Mouse (Mus musculus) midbrain, embryonic 15.5 days (tissue): ENCODE results near the gene Ripor1. TPM values are rescaled to one million over a fixed set of nuclear protein-coding genes. Genes with fewer than 3 reads are reported as not detected.
A peak's percentile ranks its signal among the peaks of the same experiment; 100 is the strongest.

Experiments
- ATAC-seq: fragments of 200-750 bp; cut with Nextera tagmentation; replicated peaks from 2 replicates; pipeline ENCODE4 v1.8.0; 2017; ENCODE audit warnings: moderate TSS enrichment
- H3K27ac ChIP-seq: fragments of 300-500 bp; sonication (generic); 2 replicates; pipeline ENCODE4 v1.5.1; 2015; ENCODE audit warnings: mild to moderate bottlenecking, inconsistent platforms
- H3K27me3 ChIP-seq: fragments of 300-500 bp; sonication (generic); replicated peaks from 2 replicates; pipeline ENCODE4 v1.6.1; 2015; ENCODE audit warnings: inconsistent platforms
- H3K36me3 ChIP-seq: fragments of 300-500 bp; sonication (generic); replicated peaks from 2 replicates; pipeline ENCODE4 v1.6.1; 2015; ENCODE audit warnings: inconsistent platforms
- H3K4me1 ChIP-seq: fragments of 300-500 bp; sonication (generic); 2 replicates; pipeline ENCODE4 v1.6.1; 2015; ENCODE audit warnings: inconsistent platforms
- H3K4me2 ChIP-seq: fragments of 300-500 bp; sonication (generic); 2 replicates; pipeline ENCODE4 v1.6.1; 2015; ENCODE audit warnings: inconsistent platforms, mild to moderate bottlenecking, moderate library complexity
- H3K4me3 ChIP-seq: fragments of 300-500 bp; sonication (generic); 2 replicates; pipeline ENCODE4 v1.5.1; 2015; ENCODE audit warnings: mild to moderate bottlenecking, inconsistent platforms
- H3K9ac ChIP-seq: fragments of 300-500 bp; sonication (generic); 2 replicates; pipeline ENCODE4 v1.6.1; 2015; ENCODE audit warnings: mild to moderate bottlenecking, inconsistent platforms
- H3K9me3 ChIP-seq: fragments of 300-500 bp; sonication (generic); 2 replicates; pipeline ENCODE4 v1.6.1; 2016; ENCODE audit warnings: inconsistent platforms
- WGBS: fragments of 180-500 bp; shearing (Covaris S2); methylation state at CpG from one replicate; pipeline ENCODE4 v1.1.7; 2015; ENCODE audit warnings: mixed read lengths; 5-methylcytosine and 5-hydroxymethylcytosine counted together
- polyA plus RNA-seq: library from polyadenylated mRNA; unstranded; fragments of >200 nt; fragmentation: Nextera tagmentation; extraction: Ambion mirVana; gene quantifications from 2 replicates; pipeline ENCODE4 v1.2.1, GENCODE M21; 2015

Gene Ripor1
- polyA plus RNA-seq, 1 experiment from 2014 or later = 36.5 TPM

DNA sequence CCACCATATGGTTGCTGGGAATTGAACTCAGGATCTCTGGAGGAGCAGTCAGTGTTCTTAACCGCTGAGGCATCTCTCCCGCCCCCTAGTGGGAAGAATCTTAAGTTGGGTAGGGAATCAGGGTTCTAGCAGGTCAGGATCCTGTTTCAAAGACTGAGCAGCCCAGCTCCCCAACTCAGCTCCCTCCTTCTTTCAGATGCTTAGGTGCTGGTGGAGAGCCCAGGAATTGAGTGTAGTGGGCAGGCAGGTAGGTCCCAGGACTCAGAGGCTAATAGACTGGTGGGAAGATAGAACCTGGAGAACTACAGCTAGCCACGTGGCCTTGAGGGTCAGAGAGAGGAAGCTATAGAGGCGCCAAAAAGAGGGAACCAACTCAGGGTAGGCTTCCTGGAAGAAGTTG lies 2.6 kb downstream of the Ripor1 start:
- peaks cover 12% of the 10 kb centered on the region for H3K27me3 ChIP-seq
- H3K4me2 ChIP-seq = peak overlapping the region; percentile 95
- H3K4me1 ChIP-seq = peaks cover 34% of the 10 kb centered on the region
- no peaks in the 10 kb centered on the region for H3K36me3 ChIP-seq
- WGBS = 30% methylated on average over 4 of the region's 4 CpGs
- no peak overlapping the region for H3K9ac ChIP-seq
- H3K27ac ChIP-seq = no peak overlapping the region
- ATAC-seq = no peak
- H3K4me3 ChIP-seq = no peak overlapping the region
- no peaks in the 10 kb centered on the region for H3K9me3 ChIP-seq

DNA sequence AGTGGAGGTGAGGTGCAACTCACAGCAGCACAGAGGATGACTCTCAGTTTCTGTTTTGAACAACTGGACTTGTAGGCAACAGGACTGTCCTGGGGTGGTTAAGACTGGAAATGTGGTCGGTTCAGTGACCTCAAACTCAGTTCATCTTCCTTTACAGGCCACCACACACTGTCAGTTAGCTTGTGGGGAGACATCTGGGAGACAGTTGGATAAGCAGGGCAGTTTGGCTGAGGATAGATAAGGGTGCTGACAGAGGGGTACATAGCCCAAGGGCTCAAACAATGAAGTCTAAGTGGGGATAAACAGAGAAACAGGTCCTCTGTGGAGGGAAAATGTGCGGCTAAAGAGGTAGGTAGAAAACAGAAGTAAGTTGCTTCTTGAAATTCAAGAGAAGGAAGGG lies 4.3 kb downstream of the Ripor1 start:
- Histone ChIP-seq H3K9ac (no peak overlapping the region), H3K4me1 (peaks cover 44% of the 10 kb centered on the region), H3K9me3 (no peaks in the 10 kb centered on the region), H3K36me3 (no peaks in the 10 kb centered on the region), H3K27ac (no peak overlapping the region), H3K27me3 (peaks cover 15% of the 10 kb centered on the region), H3K4me3 (no peak overlapping the region), H3K4me2 (no peak overlapping the region)
- no peak for ATAC-seq
- WGBS = 77% methylated on average over 2 of the region's 2 CpGs

DNA sequence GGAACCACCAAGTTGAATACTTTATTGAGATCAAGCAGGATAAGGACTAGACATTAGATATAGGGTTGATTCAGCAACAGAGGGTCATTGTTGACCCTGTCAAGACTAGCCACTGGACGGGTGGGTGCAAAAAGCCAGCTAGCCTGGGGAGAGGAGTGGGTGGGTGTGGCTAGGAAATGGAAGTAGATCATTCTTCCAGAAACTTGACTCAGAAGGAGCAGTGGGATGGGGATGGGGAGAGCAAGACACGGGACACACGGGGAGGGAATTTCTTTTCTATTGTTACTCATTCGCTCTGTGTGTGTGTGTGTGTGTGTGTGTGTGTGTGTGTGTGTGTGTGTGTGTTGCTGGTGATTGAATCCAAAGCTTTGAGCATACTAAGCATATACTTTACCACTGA lies 4.7 kb downstream of the Ripor1 start:
- Histone ChIP-seq H3K4me1 (peaks cover 43% of the 10 kb centered on the region), H3K27ac (no peak overlapping the region), H3K27me3 (peaks cover 15% of the 10 kb centered on the region), H3K36me3 (no peaks in the 10 kb centered on the region), H3K9ac (no peak overlapping the region), H3K9me3 (no peaks in the 10 kb centered on the region), H3K4me3 (no peak overlapping the region), H3K4me2 (no peak overlapping the region)
- 75% methylated on average over 4 of the region's 4 CpGs for WGBS
- ATAC-seq = no peak

DNA sequence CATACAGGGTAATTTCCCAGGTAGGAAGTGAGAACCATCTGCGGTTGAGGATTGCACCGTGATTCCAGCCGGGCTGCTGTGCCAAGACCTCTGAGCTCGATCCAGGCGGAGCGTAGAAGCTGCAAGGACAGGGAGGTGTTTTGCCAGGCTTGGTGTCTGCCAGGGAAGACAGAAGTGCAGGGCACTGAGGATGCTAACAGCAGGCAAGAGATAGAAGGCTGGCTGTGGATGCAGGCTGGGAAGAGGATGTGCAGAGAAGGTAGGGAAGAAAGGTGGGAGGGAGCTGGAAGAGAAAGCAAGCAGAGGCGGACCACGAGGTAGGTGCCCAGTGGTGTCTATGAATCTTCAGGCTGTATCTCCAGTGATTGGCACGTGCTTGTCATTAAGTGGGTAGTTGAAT lies 6.8 kb downstream of the Ripor1 start:
- ATAC-seq = no peak
- Histone ChIP-seq H3K9ac (no peak overlapping the region), H3K27me3 (peaks cover 15% of the 10 kb centered on the region), H3K4me1 (peaks cover 33% of the 10 kb centered on the region), H3K36me3 (peaks cover 8% of the 10 kb centered on the region; the same call in 1 of the 2 replicates), H3K4me2 (no peak overlapping the region), H3K9me3 (no peaks in the 10 kb centered on the region), H3K27ac (no peak overlapping the region), H3K4me3 (no peak overlapping the region)
- WGBS = 91% methylated on average over 9 of the region's 9 CpGs

DNA sequence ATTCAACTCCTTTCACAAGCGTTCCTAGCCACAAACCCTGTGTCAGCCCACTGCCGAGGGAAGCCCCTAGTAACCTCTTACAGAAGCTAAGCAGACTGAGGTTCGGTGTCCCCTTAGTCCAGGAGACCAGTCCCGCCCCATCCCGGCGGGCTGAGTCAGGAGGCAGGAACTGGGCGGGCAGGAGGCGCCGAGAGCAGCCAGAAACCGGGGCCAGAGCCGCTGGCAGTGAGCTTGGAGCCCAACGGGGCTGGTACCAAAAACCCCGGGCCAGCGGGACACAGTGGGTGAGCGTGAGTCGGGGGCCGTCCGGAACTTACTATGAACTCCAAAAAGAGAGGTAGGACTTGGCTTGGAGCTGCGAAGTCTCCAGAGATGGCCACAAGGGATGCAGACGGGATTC lies 8.0 kb downstream of the Ripor1 start:
- 8% methylated on average over 20 of the region's 20 CpGs for WGBS
- H3K4me2 ChIP-seq = peak overlapping the region; percentile 88
- no peak for ATAC-seq

DNA sequence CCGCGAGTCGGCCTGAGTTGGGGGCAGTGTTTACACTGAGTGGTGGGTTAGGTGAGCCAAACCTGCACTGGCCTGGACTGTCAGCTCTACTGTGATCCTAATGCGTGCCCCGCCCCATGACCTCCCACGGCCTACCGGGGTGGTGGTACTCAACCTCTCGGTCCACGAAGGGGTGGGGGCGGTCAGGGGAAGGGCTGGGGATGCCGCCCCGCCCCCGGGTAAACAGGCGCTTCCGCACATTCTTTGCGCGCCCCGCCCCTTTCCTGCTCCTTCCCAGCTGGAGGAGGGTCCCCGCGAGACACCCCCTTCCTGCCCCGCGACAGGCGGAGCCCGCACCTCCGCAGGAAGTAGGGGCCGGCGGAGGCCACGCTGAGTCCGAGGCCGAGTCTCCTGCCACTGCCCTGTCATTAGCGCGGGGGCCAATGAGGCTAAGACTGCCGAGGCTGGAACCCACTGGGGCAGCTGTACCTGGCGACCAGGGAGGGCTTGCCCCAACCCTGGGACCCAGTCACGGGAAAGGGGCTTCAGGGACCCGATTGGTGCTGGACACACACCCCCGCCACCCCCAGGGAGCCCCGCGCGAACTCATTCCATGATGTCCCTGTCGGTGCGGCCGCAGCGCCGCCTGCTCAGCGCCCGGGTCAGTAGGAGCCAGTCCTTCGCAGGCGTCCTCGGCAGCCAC lies 8.9 kb downstream of the Ripor1 start:
- Histone ChIP-seq H3K4me1 (peaks cover 16% of the 10 kb centered on the region), H3K27me3 (peaks cover 15% of the 10 kb centered on the region), H3K36me3 (peaks cover 27% of the 10 kb centered on the region), H3K4me2 (peak overlapping the region; percentile 88), H3K9ac (peak overlapping the region; percentile 28), H3K4me3 (peak overlapping the region; percentile 37), H3K9me3 (no peaks in the 10 kb centered on the region), H3K27ac (no peak overlapping the region)
- 3% methylated on average over 41 of the region's 50 CpGs for WGBS
- peak; percentile 37 for ATAC-seq

More for the DNA sequence above, 8.0 kb downstream of the Ripor1 start:
- Histone ChIP-seq H3K27ac (no peak overlapping the region), H3K4me1 (peaks cover 23% of the 10 kb centered on the region), H3K9me3 (no peaks in the 10 kb centered on the region), H3K9ac (no peak overlapping the region), H3K4me3 (peak overlapping the region; percentile 15; the same call in 1 of the 2 replicates), H3K27me3 (peaks cover 15% of the 10 kb centered on the region), H3K36me3 (peaks cover 19% of the 10 kb centered on the region; the same call in 1 of the 2 replicates)

DNA sequence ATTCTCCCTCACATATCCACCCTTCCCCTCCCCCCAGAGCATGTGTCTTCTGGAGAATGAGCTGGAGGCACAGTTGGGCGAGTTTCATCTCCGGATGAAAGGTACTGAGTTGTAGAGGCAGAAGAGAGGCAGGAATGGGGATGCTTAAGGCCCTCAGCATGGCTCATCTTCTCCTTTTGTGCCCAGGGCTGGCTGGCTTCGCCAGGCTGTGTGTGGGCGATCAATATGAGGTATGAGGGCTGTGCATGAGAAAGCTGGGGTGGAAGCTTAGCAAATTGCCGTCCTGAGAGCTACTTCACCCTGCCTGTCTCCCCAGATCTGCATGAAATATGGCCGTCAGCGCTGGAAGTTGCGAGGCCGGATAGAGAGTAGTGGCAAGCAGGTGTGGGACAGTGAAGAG lies 10.9 kb downstream of the Ripor1 start:
- Histone ChIP-seq H3K9me3 (no peaks in the 10 kb centered on the region), H3K9ac (no peak overlapping the region), H3K27me3 (peaks cover 11% of the 10 kb centered on the region), H3K4me3 (no peak overlapping the region), H3K36me3 (peaks cover 42% of the 10 kb centered on the region), H3K4me1 (peaks cover 16% of the 10 kb centered on the region), H3K27ac (no peak overlapping the region), H3K4me2 (no peak overlapping the region)
- no peak for ATAC-seq
- WGBS = 90% methylated on average over 9 of the region's 9 CpGs

DNA sequence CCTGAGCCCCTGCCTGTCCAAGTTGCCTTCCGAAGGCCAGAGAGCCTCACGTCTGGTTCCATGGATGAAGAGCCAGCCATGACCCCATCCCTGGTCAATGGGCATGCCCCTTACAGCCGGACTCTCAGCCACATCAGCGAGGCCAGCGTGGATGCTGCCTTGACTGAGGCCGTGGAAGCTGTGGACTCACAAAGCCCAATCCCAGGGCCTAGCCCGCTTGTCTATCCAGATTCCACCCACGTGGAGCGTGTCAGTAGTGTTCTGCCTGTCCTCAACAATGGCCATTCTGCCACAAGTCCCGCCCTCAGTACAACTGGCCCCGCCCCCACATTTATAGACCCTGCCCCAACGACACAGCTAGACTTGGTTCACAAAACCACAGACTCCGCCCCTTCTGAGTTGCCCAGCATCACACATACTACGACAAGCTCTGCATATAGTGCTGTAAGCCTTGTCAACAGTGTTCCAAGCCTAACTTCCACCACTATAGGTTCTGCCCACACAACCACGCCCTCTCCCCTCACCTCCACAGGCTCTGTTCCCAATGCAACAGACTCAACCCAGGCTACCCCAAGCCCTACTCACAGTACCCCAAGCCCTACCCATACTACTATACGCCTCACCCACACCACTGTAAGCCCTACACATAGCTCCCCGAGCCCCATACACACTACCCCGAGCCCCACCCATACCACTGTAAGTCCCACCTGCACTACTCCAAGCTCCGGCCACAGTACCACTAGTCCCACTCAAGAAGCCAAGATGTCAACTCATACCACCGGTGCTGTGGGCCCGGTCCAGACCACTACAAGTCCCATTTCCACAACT lies 12.6 kb downstream of the Ripor1 start:
- H3K9me3 ChIP-seq = no peaks in the 10 kb centered on the region

DNA sequence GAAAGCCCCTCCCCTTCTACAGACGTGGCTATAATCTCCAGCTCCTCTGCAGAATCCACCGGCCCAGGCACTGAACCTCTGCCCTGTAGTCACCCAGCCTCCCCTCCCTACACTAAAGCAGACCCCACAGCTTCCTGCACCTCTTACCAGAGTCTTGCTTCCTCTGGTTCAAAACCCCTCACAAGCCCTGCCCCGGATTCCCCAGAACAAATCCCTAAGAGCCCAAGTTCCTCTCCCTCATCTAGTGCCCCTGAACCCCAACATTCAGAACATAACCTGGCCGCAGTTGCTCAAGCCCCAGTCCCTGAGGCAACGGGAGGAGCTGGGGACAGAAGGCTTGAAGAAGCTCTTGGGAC lies 13.2 kb downstream of the Ripor1 start:
- H3K4me3 ChIP-seq = no peak overlapping the region
- no peak for ATAC-seq
- no peak overlapping the region for H3K9ac ChIP-seq
- peaks cover 26% of the 10 kb centered on the region for H3K4me1 ChIP-seq
- H3K27ac ChIP-seq = no peak overlapping the region
- H3K27me3 ChIP-seq = no peaks in the 10 kb centered on the region; the same call in 1 of the 2 replicates
- H3K9me3 ChIP-seq = no peaks in the 10 kb centered on the region
- WGBS = 92% methylated on average over 5 of the region's 5 CpGs
- H3K36me3 ChIP-seq = peaks cover 54% of the 10 kb centered on the region
- no peak overlapping the region for H3K4me2 ChIP-seq

More for the DNA sequence above, 12.6 kb downstream of the Ripor1 start:
- 91% methylated on average over 21 of the region's 21 CpGs for WGBS
- Histone ChIP-seq H3K4me2 (no peak overlapping the region), H3K27me3 (peaks cover 3% of the 10 kb centered on the region), H3K4me1 (peaks cover 29% of the 10 kb centered on the region), H3K9ac (no peak overlapping the region), H3K27ac (no peak overlapping the region), H3K4me3 (no peak overlapping the region), H3K36me3 (peaks cover 54% of the 10 kb centered on the region)
- no peak for ATAC-seq

DNA sequence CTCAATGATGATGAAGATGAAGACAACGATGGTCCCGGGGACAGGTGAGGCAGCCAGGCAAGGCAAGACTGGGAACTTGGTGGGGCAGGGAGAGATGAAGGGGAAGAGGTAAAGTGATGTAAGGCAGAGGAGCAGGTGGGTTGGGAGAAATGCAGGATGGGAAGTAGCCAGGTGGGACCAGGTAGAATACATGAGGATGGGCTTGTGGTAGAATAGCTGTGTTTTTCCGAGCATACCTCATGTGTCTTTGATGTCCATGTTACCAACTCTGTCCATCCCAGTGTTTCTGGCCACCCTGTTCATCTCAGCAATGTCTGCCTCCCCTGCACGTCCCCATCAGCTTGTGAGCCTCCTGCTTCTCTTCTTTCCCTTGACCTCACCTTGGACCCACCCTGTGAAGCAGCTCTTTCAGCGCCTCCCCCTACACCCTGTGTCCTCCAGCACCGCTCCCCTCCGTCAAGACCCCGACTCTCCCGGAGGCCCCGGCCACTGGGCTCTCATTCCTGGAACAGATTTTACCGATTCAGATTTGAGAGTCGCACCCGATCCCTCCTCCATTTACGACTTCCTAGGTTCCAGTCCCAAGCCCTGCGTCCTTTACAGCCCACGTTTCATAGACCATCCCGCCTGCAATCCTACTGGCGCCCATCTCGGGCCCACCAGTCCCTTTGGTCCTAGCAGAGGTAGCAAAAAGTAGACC lies 14.0 kb downstream of the Ripor1 start:
- Histone ChIP-seq H3K27ac (no peak overlapping the region), H3K4me1 (peaks cover 20% of the 10 kb centered on the region), H3K4me3 (no peak overlapping the region), H3K4me2 (no peak overlapping the region), H3K9ac (no peak overlapping the region), H3K9me3 (no peaks in the 10 kb centered on the region), H3K36me3 (peaks cover 54% of the 10 kb centered on the region), H3K27me3 (no peaks in the 10 kb centered on the region; the same call in 1 of the 2 replicates)
- 95% methylated on average over 19 of the region's 19 CpGs for WGBS
- no peak for ATAC-seq

DNA sequence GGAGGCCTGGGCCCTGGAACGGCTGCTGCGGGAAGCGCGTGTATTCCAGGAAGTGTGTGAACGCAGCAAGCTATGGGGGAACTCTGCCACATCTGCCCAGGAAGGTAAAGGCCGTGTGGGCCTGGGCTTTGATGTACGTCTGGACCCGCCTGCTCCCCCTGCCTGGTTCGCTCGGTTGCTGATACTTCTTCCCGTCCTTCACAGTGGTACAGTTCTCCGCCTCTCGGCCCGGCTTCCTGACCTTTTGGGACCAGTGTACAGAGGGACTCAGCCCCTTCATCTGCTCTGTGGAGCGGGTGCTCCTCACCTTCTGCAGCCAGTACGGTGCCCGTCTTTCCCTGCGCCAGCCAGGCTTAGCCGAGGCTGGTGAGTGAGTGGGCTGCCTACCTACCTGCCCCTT lies 15.2 kb downstream of the Ripor1 start:
- no peak for ATAC-seq
- H3K9me3 ChIP-seq = no peaks in the 10 kb centered on the region
- no peak overlapping the region for H3K27ac ChIP-seq
- 87% methylated on average over 19 of the region's 19 CpGs for WGBS
- no peak overlapping the region for H3K4me2 ChIP-seq
- H3K9ac ChIP-seq = no peak overlapping the region
- H3K4me1 ChIP-seq = peaks cover 14% of the 10 kb centered on the region
- H3K4me3 ChIP-seq = no peak overlapping the region
- H3K36me3 ChIP-seq = peaks cover 54% of the 10 kb centered on the region
- no peaks in the 10 kb centered on the region for H3K27me3 ChIP-seq
